Mouse (Mus musculus) right cerebral cortex, adult 18-20 months (tissue): ENCODE data around the gene Stxbp3.

Source experiments
- DNase-seq: peaks from one replicate; pipeline ENCODE4 v3.0.0; 2022; ENCODE audit warnings: mixed read lengths

Gene Stxbp3

GRCm38 (mm10) chr3:108795554-108796299 lies 44.6 kb downstream of the Stxbp3 start:
- DNase-seq: no peak

- DNase-seq: no peak
These were observed 45.5 kb downstream of the Stxbp3 start for GRCm38 (mm10) chr3:108794780-108795179.

GRCm38 (mm10) chr3:108792420-108792819 lies 47.9 kb downstream of the Stxbp3 start:
- DNase-seq: no peak

GRCm38 (mm10) chr3:108791054-108791706 lies 49.1 kb downstream of the Stxbp3 start:
- DNase-seq: peak; percentile 24

GRCm38 (mm10) chr3:108790499-108790898 lies 49.8 kb downstream of the Stxbp3 start:
- DNase-seq: no peak

- no peak for DNase-seq
These were observed 51.0 kb downstream of the Stxbp3 start for GRCm38 (mm10) chr3:108789299-108789698.

- no peak for DNase-seq
These were observed 51.9 kb downstream of the Stxbp3 start for GRCm38 (mm10) chr3:108788455-108788794.

- no peak for DNase-seq
These were observed 52.4 kb downstream of the Stxbp3 start for GRCm38 (mm10) chr3:108787754-108788454.

- DNase-seq: no peak
These were observed 53.8 kb downstream of the Stxbp3 start for GRCm38 (mm10) chr3:108786520-108786919.

- DNase-seq: no peak
These were observed 57.9 kb downstream of the Stxbp3 start for GRCm38 (mm10) chr3:108782364-108782895.

GRCm38 (mm10) chr3:108781884-108782270 lies 58.4 kb downstream of the Stxbp3 start:
- DNase-seq: no peak

GRCm38 (mm10) chr3:108781238-108781883 lies 59.0 kb downstream of the Stxbp3 start:
- DNase-seq: peak; percentile 82

- no peak for DNase-seq
These were observed 61.4 kb downstream of the Stxbp3 start for GRCm38 (mm10) chr3:108778761-108779540.

- no peak for DNase-seq
These were observed 67.5 kb downstream of the Stxbp3 start for GRCm38 (mm10) chr3:108772811-108773210.

- peak; percentile 85 for DNase-seq
These were observed 68.1 kb downstream of the Stxbp3 start for GRCm38 (mm10) chr3:108772211-108772610.

GRCm38 (mm10) chr3:108770725-108771368 lies 69.5 kb downstream of the Stxbp3 start:
- DNase-seq: peak; percentile 77

GRCm38 (mm10) chr3:108769547-108769946 lies 70.8 kb downstream of the Stxbp3 start:
- no peak for DNase-seq

- no peak for DNase-seq
These were observed 72.9 kb downstream of the Stxbp3 start for GRCm38 (mm10) chr3:108767416-108767815.

- DNase-seq: no peak
These were observed 73.4 kb downstream of the Stxbp3 start for GRCm38 (mm10) chr3:108766943-108767342.

GRCm38 (mm10) chr3:108765476-108765875 lies 74.8 kb downstream of the Stxbp3 start:
- no peak for DNase-seq

GRCm38 (mm10) chr3:108764976-108765375 lies 75.3 kb downstream of the Stxbp3 start:
- DNase-seq: no peak

- DNase-seq: no peak
These were observed 76.6 kb downstream of the Stxbp3 start for GRCm38 (mm10) chr3:108763691-108764090.
